Mouse (Mus musculus): ENCODE measurements around the gene Gm5615.

Gene Gm5615

DNA sequence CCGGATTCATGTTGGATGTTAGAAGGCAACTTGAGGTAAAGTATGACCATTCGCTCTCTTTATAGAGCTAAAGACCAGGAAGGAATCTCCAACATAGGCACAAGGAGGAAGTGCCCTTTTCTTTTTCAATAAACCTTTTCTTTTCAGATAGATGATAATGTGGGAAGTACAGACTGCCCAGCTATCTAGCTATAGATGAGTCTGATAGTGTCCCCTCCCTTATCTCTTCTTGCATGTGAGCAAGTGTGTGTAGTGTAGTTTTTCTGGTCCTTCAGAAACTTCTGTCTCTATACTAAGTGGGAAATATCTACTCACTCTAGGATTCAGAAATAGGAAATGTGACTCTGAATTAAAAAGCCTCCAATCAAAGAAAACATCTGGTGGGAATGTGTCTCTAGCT lies at the start of gene Gm5615:
Gm5615 (minus strand) TSS at position 101 of the 400 bp plus-strand sequence.
- no peak for DNase-seq

- no peak for DNase-seq
These were observed 40.8 kb upstream of the Gm5615 start, which contains the start of gene Gm17689 for GRCm38 (mm10) chr9:36582535-36582934. Gene Gm17689, minus strand, starts transcription at chr9:36582635.

- no peak for DNase-seq
These were observed 37.6 kb downstream of the Gm5615 start for GRCm38 (mm10) chr9:36504211-36504610.

GRCm38 (mm10) chr9:36495824-36496223 lies 45.9 kb downstream of the Gm5615 start:
- no peak for DNase-seq

DNA sequence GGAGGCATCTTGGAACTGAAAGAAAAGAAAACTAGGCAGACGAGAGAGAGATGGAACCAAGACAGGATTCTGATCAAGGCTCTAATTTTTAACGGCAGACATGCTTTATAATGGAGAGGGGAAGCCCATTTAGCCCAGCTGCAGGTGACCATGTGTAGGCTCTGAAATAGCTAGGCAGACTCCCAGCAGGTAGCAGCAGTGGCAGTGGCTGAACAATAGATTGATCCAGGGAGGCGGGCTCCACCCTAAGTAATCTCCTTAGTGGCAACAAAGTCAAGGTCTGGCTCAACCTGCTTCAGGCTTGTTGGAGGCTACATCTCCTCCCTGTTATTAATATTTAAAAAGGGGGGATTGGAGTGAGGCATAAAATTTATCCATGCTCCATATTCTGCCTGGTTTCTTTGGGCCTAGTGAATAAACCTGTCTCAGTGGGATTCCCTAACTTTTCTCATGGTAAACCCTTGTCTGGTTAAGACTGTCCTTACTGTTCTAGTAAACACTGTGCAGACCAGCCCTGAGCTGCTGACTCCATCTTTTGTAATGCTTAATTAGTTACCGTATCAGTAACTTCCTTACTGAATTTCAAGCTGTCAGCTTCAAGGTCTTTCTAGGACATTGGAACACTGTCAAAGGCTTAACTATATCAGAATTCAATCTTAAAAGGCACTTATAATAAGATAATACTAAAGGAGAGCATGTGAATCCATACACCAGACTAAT lies 47.1 kb downstream of the Gm5615 start:
- DNase-seq = no peak

Measured in right cerebral cortex, postnatal 14 days (tissue).